Mouse (Mus musculus) spleen, adult 2 months (tissue): ENCODE results near the gene Abcc8. TPM values are rescaled to one million over a fixed set of nuclear protein-coding genes. Genes with fewer than 3 reads are reported as not detected.

Experiments
- DNase-seq, 2 experiments: peaks; one replicate each; pipeline versions ENCODE4 v3.0.0 to v3.0.0-alpha.2; 2012 to 2021; ENCODE audit warnings: low spot score in 2 of 2, low read depth in 1 of 2
- H3K27ac ChIP-seq: fragments of 200-500 bp; 2 replicates; pipeline ENCODE4 v1.5.1; 2012; ENCODE audit warnings: low read length, inconsistent platforms; ENCODE audit not compliant: insufficient read depth
- H3K27me3 ChIP-seq: fragments of 200-500 bp; 2 replicates; pipeline ENCODE4 v1.6.1; 2012; ENCODE audit warnings: mild to moderate bottlenecking, moderate library complexity, low read length, inconsistent platforms; ENCODE audit not compliant: control insufficient read depth, insufficient read depth
- H3K36me3 ChIP-seq: fragments of 200-500 bp; 2 replicates; pipeline ENCODE4 v1.6.1; 2012; ENCODE audit warnings: mild to moderate bottlenecking, low read length, inconsistent platforms; ENCODE audit not compliant: control insufficient read depth, insufficient read depth
- H3K4me1 ChIP-seq: fragments of 200-500 bp; 2 replicates; pipeline ENCODE4 v1.6.1; 2011; ENCODE audit warnings: inconsistent platforms; ENCODE audit not compliant: control insufficient read depth, insufficient read depth, insufficient read length
- H3K4me3 ChIP-seq: fragments of 200-500 bp; 2 replicates; pipeline ENCODE4 v1.5.1; 2011; ENCODE audit warnings: mild to moderate bottlenecking, inconsistent platforms; ENCODE audit not compliant: insufficient read depth, insufficient read length; ENCODE audit errors: extremely low read depth
- CTCF ChIP-seq: fragments of 200-500 bp; IDR thresholded peaks from 2 replicates; pipeline ENCODE4 v1.5.1; 2011; ENCODE audit warnings: mild to moderate bottlenecking, inconsistent platforms; ENCODE audit not compliant: insufficient read depth, insufficient read length, insufficient replicate concordance; ENCODE audit errors: extremely low read depth
- POLR2A ChIP-seq: fragments of 200-500 bp; IDR thresholded peaks from 2 replicates; pipeline ENCODE4 v1.6.1; 2011; ENCODE audit warnings: low read depth, low read length, inconsistent platforms
- WGBS: fragments of 180-500 bp; shearing (Covaris S2); methylation state at CpG from one replicate; pipeline ENCODE4 v1.1.7; 2018; 5-methylcytosine and 5-hydroxymethylcytosine counted together
- polyA plus RNA-seq: library from polyadenylated mRNA; depleted of rRNA; stranded (reverse); fragments of >200 nt; gene quantifications from 2 replicates; pipeline ENCODE4 v1.2.3, GENCODE M21; 2012

Gene Abcc8
- polyA plus RNA-seq, 1 experiment: 0.08 TPM

DNA sequence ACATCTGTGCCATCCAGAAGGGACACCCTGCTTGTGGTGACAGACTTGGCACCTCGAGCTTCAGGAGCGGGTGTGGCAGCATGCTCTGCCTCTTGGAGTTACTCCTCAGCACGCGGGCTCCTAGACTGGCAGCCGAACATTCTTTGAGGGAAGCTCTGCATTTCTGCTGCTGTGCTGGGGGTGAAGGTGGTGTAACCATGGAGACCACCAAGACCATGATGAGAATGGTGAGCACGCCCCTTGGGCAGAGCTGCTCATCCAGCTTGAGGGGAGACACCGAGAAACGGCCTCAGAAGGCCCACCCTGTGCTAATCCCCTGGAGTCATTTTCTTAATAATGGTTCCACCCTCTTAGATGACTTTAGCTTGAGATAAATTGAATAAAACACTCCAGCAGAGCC, 87.0 kb downstream of the Abcc8 start:
- no peak for DNase-seq
- Histone ChIP-seq H3K4me3 (no peak overlapping the region), H3K4me1 (no peaks in the 10 kb centered on the region), H3K36me3 (no peaks in the 10 kb centered on the region), H3K27ac (no peak overlapping the region), H3K27me3 (0 out of 2 replicates have a peak, but pooled peaks cover 1% of the 10 kb centered on the region)
- WGBS: 74% methylated on average over 8 of the region's 8 CpGs
- no peak for TF ChIP-seq CTCF
- no peak for TF ChIP-seq POLR2A

DNA sequence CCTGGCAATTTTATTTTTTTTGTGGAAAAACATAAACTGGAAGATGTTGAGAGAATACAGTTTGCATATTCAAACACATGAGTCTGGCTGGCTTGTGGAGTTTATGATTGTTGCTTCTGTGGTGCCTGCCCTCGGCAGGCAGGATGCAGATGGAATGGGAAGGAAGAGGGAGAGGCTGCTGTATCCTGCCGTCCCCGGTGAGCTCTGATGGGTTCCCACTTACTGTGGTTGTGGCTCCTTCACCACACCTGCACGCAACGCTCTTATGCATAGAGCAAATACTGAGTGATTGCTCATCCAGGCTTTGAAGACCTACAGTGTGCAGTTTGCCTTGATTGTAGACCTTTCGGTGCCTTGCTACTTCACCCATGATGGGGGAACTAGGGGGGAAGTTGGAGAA, 91.6 kb downstream of the Abcc8 start:
- WGBS: 10% methylated on average over 6 of the region's 6 CpGs
- TF ChIP-seq CTCF: no peak
- no peak for TF ChIP-seq POLR2A
- H3K27ac ChIP-seq: no peak overlapping the region

DNA sequence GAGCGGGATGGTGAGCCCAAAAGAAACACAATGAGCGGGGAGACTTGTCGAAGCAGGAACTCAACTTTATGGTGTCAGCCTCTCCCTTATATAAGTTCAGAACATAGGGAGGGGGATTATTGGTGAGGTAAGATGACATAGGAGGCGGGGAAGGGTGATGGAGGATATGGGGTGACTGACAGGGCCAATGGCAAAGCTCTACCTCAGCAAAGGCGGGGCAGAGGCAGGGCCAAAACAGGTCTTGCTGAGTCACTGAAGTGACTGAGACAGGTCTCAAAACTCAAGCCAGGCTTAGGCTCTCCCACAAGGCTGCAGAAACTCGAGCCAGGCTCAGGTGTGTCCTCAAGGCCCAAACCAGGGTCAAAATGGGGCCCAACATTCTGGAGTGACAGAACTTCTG, 93.5 kb downstream of the Abcc8 start:
- 78% methylated on average over 6 of the region's 6 CpGs for WGBS
- Histone ChIP-seq H3K27me3 (no peaks in the 10 kb centered on the region), H3K36me3 (peaks cover 20% of the 10 kb centered on the region), H3K4me1 (no peaks in the 10 kb centered on the region), H3K27ac (no peak overlapping the region), H3K4me3 (no peak overlapping the region)
- TF ChIP-seq POLR2A (no peak), CTCF (no peak)
- no peak for DNase-seq

More for the DNA sequence above, 91.6 kb downstream of the Abcc8 start:
- H3K36me3 ChIP-seq: peaks cover 7% of the 10 kb centered on the region; the same call in 1 of the 2 replicates
- H3K27me3 ChIP-seq: 0 out of 2 replicates have a peak, but pooled peaks cover 1% of the 10 kb centered on the region
- no peak overlapping the region for H3K4me3 ChIP-seq
- no peaks in the 10 kb centered on the region for H3K4me1 ChIP-seq
- no peak for DNase-seq

DNA sequence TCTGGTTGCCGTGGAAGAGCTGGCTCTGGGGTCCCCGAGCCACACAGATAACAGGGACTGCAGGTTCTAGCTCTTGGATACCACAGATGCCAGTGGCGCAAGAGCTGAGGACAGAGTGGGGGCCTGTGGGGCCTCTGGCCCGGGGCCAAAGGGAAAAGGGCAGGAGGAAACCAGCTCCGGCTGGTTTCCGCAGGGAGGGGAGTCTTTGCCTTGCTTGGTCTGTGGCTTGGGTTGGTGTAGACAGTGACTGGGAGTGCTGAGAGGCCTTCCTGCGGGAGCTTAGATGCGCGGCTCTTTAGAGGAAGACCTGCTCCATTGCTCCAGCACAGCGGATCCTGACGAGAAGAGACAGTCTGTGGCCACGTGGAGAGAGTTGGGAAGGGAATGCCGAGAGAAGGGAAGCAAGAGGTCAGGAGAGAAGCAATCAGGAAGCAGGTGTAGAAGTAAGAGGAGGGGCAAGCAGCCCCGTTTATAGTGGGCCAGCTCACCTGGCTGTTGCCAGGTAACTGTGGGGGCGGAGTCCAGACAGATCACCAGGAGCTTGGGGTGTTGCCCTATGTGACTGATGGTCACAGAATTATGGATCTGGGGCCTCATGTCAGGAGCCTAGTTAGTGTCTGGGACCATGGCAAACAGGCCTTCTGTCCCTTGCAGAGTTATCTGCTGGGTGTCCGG, 94.9 kb downstream of the Abcc8 start:
- no peak for TF ChIP-seq CTCF
- 72% methylated on average over 16 of the region's 16 CpGs for WGBS
- Histone ChIP-seq H3K27ac (no peak overlapping the region), H3K4me3 (no peak overlapping the region), H3K27me3 (no peaks in the 10 kb centered on the region), H3K4me1 (no peaks in the 10 kb centered on the region), H3K36me3 (peaks cover 28% of the 10 kb centered on the region)
- no peak for DNase-seq

DNA sequence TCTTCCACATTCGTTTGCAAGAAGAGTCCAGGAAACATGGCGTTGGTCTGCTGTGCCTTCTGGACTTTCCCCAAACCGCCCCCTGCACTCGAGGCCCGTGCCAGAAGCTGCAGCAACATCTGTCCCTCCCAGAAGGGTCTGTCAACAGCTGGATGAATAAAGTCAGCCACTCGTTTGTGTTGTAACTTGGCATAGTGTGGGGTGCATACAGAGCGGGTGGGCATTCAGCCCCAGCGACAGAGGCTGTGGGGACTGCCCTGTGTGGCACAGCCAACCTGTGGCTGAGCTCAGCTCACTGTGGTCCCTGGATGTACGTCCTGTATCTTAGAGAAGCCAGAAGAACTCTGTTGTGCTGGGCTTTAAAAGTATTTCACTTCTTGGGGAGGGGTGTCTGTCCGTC, 95.8 kb downstream of the Abcc8 start:
- TF ChIP-seq CTCF (no peak), POLR2A (no peak)
- Histone ChIP-seq H3K27ac (no peak overlapping the region), H3K4me1 (no peaks in the 10 kb centered on the region), H3K36me3 (peaks cover 29% of the 10 kb centered on the region), H3K4me3 (no peak overlapping the region), H3K27me3 (no peaks in the 10 kb centered on the region)
- no peak for DNase-seq
- WGBS: 87% methylated on average over 10 of the region's 10 CpGs

DNA sequence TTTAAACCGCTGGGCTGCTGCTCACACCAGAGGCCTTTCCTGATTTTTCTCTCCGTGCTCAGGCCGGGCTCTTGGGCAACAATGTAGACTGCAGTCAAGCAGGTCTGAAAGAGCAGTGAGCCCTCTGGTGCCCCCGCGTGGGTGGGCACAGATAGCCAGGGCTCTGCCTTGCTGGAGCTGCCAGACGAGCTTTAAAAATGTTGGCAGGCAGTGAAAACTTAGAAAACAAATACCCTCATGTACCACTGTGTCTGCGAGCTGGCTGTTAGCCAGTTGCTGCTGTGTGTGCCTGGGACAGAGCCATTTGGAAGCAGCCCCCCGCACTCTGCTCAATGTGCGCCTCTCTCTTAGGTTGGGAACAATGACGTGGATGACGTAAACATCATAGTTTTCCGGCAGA, 102.2 kb downstream of the Abcc8 start:
- Histone ChIP-seq H3K4me3 (no peak overlapping the region), H3K27ac (no peak overlapping the region), H3K27me3 (no peaks in the 10 kb centered on the region), H3K36me3 (peaks cover 40% of the 10 kb centered on the region), H3K4me1 (no peaks in the 10 kb centered on the region)
- TF ChIP-seq POLR2A: no peak
- TF ChIP-seq CTCF: no peak
- DNase-seq: no peak
- 94% methylated on average over 12 of the region's 12 CpGs for WGBS

DNA sequence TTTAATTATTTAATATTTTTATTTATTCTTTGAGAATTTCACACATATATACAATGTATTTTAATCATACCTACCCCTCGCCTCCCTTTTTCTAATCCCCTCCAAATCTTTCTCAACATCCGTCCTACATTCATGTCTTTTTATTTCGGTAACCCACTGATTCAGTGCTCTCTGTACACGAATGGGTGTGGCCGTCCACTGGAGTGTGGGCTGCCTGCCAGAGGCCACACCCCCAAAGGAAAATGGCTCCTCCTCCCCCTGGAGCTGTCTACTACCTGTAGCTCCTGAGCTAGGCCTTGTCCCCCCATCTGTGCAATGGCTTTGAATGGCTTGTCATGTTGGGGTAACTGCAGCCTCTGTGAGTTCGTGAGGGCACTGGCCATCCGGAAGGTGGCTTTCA, 103.0 kb downstream of the Abcc8 start:
- Histone ChIP-seq H3K4me1 (no peaks in the 10 kb centered on the region), H3K27me3 (no peaks in the 10 kb centered on the region), H3K27ac (no peak overlapping the region), H3K36me3 (peaks cover 41% of the 10 kb centered on the region), H3K4me3 (no peak overlapping the region)
- no peak for TF ChIP-seq CTCF
- no peak for TF ChIP-seq POLR2A
- 89% methylated on average over 7 of the region's 7 CpGs for WGBS
- no peak for DNase-seq

DNA sequence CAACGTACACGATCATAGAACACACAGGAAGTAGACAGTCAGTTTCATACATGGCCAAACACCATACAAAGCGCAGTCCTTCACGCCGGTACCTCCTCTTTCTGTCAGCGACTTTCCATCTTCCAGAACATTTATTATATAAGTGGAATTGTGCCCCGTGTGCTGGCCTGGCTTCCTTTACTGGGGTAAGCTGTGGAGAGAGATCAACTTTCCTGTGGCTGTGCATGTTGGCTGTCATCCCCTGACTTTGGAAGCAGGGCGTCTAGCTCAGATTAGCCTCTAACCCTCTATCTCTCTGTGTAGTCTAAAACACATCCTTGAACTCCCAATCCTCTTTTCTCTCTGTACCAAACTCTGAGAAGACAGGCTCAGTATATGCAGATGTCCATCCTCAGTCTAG, 111.0 kb downstream of the Abcc8 start:
- H3K36me3 ChIP-seq: peaks cover 40% of the 10 kb centered on the region
- no peak for TF ChIP-seq CTCF
- no peaks in the 10 kb centered on the region for H3K4me1 ChIP-seq
- no peak for DNase-seq
- no peak overlapping the region for H3K27ac ChIP-seq
- 91% methylated on average over 8 of the region's 8 CpGs for WGBS
- no peak overlapping the region for H3K4me3 ChIP-seq
- no peaks in the 10 kb centered on the region for H3K27me3 ChIP-seq
